Mouse (Mus musculus): Measurements from ENCODE around the gene Vmn1r228. TPM values are rescaled to one million over a fixed set of nuclear protein-coding genes. Genes with fewer than 3 reads are reported as not detected.

The Vmn1r228 gene
- not detected for polyA plus RNA-seq (2017; shearing (Covaris generic))

GRCm38 (mm10) chr17:20786057-20786456 lies at the start of gene Vmn1r228:
TSS of gene Vmn1r228 (minus strand) at chr17:20786157.

DNA sequence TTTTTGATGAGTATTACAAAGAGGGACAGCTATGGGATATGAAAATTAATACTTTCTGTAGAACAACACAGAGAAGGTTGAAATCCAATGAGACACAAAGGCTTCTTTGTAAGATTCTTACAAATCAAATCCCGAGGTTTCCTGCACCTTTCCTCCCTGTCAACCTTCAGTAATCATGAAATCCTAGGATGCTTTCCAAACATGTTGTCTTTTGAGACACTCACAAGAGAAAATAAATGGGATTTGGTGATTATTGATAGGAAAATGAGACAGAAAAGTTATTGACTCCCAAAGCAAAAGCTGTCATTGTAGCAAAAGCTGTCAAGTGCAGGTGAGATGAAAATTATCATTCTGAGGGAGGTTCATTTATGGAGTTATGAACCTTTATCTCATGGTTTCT lies 25.3 kb upstream of the Vmn1r228 start, which contains the start of gene Vmn1r229:
Vmn1r229 (plus strand) TSS at position 301 of the 400 bp plus-strand sequence.

GRCm38 (mm10) chr17:20729543-20729942 lies 56.4 kb downstream of the Vmn1r228 start, which contains the start of gene Vmn1r227:
TSS of gene Vmn1r227 (plus strand) at chr17:20729843.

Other genes starting within 250 kb of the Vmn1r228 start
- not detected for gene Vmn2r109, start 221.4 kb downstream of the Vmn1r228 start, polyA plus RNA-seq (2017; shearing (Covaris generic))
- 0.06 TPM for gene Vmn2r110, start 189.7 kb downstream of the Vmn1r228 start, polyA plus RNA-seq (2017; shearing (Covaris generic))
- gene Fpr-rs3, start 161.3 kb downstream of the Vmn1r228 start, polyA plus RNA-seq (2017; shearing (Covaris generic)), result not detected
- not detected for gene Vmn1r226, start 103.3 kb downstream of the Vmn1r228 start, polyA plus RNA-seq (2017; shearing (Covaris generic))
- gene Vmn1r227, start 56.3 kb downstream of the Vmn1r228 start, polyA plus RNA-seq (2017; shearing (Covaris generic)), result not detected
- gene Vmn1r229, start 25.4 kb upstream of the Vmn1r228 start, polyA plus RNA-seq (2017; shearing (Covaris generic)), result 0.02 TPM
- gene Vmn1r230, start 54.3 kb upstream of the Vmn1r228 start, polyA plus RNA-seq (2017; shearing (Covaris generic)), result not detected
- not detected for gene Vmn1r231, start 118.9 kb upstream of the Vmn1r228 start, polyA plus RNA-seq (2017; shearing (Covaris generic))
- gene Vmn1r232, start 133.6 kb upstream of the Vmn1r228 start, polyA plus RNA-seq (2017; shearing (Covaris generic)), result not detected
- 312 TPM for gene Ppp2r1a, start 159.2 kb upstream of the Vmn1r228 start, polyA plus RNA-seq (2017; shearing (Covaris generic))
- gene Vmn1r233, start 210.3 kb upstream of the Vmn1r228 start, polyA plus RNA-seq (2017; shearing (Covaris generic)), result not detected
- 21.7 TPM for gene Zfp160, start 222.7 kb upstream of the Vmn1r228 start, polyA plus RNA-seq (2017; shearing (Covaris generic))